Mouse (Mus musculus) forebrain, embryonic 15.5 days (tissue): Measurements from ENCODE around the gene Foxd4. TPM values are rescaled to one million over a fixed set of nuclear protein-coding genes. Genes with fewer than 3 reads are reported as not detected.
"Not testable (repeated sequence)": the region's sequence is repeated elsewhere in the genome, so short reads cannot be mapped to it uniquely, and the experiment has no call there.

Experiments used
- ATAC-seq: fragments of 200-750 bp; cut with Nextera tagmentation; replicated peaks from 2 replicates; pipeline ENCODE4 v1.8.0; 2017; ENCODE audit warnings: mild to moderate bottlenecking, moderate TSS enrichment, moderate library complexity
- H3K27ac ChIP-seq: fragments of 300-500 bp; sonication (generic); replicated peaks from 2 replicates; pipeline ENCODE4 v1.5.1; 2015; ENCODE audit warnings: mild to moderate bottlenecking, inconsistent platforms
- H3K27me3 ChIP-seq: fragments of 300-500 bp; sonication (generic); 2 replicates; pipeline ENCODE4 v1.6.1; 2015; ENCODE audit warnings: inconsistent platforms
- H3K36me3 ChIP-seq: fragments of 300-500 bp; sonication (generic); 2 replicates; pipeline ENCODE4 v1.6.1; 2015; ENCODE audit warnings: mild to moderate bottlenecking, inconsistent platforms
- H3K4me1 ChIP-seq: fragments of 300-500 bp; sonication (generic); 2 replicates; pipeline ENCODE4 v1.6.1; 2015; ENCODE audit warnings: inconsistent platforms
- H3K4me2 ChIP-seq: fragments of 300-500 bp; sonication (generic); replicated peaks from 2 replicates; pipeline ENCODE4 v1.6.1; 2015; ENCODE audit warnings: mild to moderate bottlenecking, inconsistent platforms
- H3K4me3 ChIP-seq: fragments of 300-500 bp; sonication (generic); 2 replicates; pipeline ENCODE4 v1.5.1; 2015; ENCODE audit warnings: mild to moderate bottlenecking, inconsistent platforms
- H3K9ac ChIP-seq: fragments of 300-500 bp; sonication (generic); replicated peaks from 2 replicates; pipeline ENCODE4 v1.6.1; 2015; ENCODE audit warnings: mild to moderate bottlenecking, inconsistent platforms
- H3K9me3 ChIP-seq: fragments of 300-500 bp; sonication (generic); 2 replicates; pipeline ENCODE4 v1.6.1; 2016; ENCODE audit warnings: inconsistent platforms
- WGBS: fragments of 180-500 bp; shearing (Covaris S2); methylation state at CpG from one replicate; pipeline ENCODE4 v1.1.7; 2015; ENCODE audit warnings: mixed read lengths; 5-methylcytosine and 5-hydroxymethylcytosine counted together
- polyA plus RNA-seq: library from polyadenylated mRNA; unstranded; fragments of >200 nt; fragmentation: Nextera tagmentation; extraction: Ambion mirVana; gene quantifications from 2 replicates; pipeline ENCODE4 v1.2.1, GENCODE M21; 2015

Gene Foxd4
- polyA plus RNA-seq, 1 experiment from 2014 or later, result not detected

GRCm38 (mm10) chr19:24898737-24899577 lies 2.0 kb downstream of the Foxd4 start:
- no peak for ATAC-seq
- no peaks in the 10 kb centered on the region for H3K9me3 ChIP-seq
- WGBS, result 2% methylated on average over 34 of the region's 34 CpGs
- H3K4me2 ChIP-seq, result peak overlapping the region; percentile 82
- peak overlapping the region; percentile 40 for H3K4me3 ChIP-seq
- H3K27me3 ChIP-seq, result peaks cover 75% of the 10 kb centered on the region
- H3K36me3 ChIP-seq, result no peaks in the 10 kb centered on the region
- peaks cover 27% of the 10 kb centered on the region for H3K4me1 ChIP-seq
- H3K27ac ChIP-seq, result no peak overlapping the region
- no peak overlapping the region for H3K9ac ChIP-seq

GRCm38 (mm10) chr19:24897896-24898736 lies 2.9 kb downstream of the Foxd4 start:
- Histone ChIP-seq H3K4me1 (peaks cover 27% of the 10 kb centered on the region), H3K4me3 (peak overlapping the region; percentile 8; the same call in 1 of the 2 replicates), H3K9ac (no peak overlapping the region), H3K27ac (no peak overlapping the region), H3K4me2 (no peak overlapping the region), H3K27me3 (peaks cover 69% of the 10 kb centered on the region), H3K36me3 (no peaks in the 10 kb centered on the region), H3K9me3 (no peaks in the 10 kb centered on the region)
- WGBS, result 1% methylated on average over 20 of the region's 20 CpGs
- ATAC-seq, result no peak

- ATAC-seq, result no peak
- H3K9ac ChIP-seq, result no peak overlapping the region
- H3K4me1 ChIP-seq, result peaks cover 27% of the 10 kb centered on the region
- peak overlapping the region; percentile 15; the same call in 1 of the 2 replicates for H3K4me2 ChIP-seq
- H3K27ac ChIP-seq, result no peak overlapping the region
- H3K9me3 ChIP-seq, result no peaks in the 10 kb centered on the region
- peak overlapping the region; percentile 8 for H3K4me3 ChIP-seq
- 1% methylated on average over 57 of the region's 57 CpGs for WGBS
- H3K27me3 ChIP-seq, result peaks cover 60% of the 10 kb centered on the region
- no peaks in the 10 kb centered on the region for H3K36me3 ChIP-seq
These were observed 3.7 kb downstream of the Foxd4 start for GRCm38 (mm10) chr19:24897006-24897895.

- Histone ChIP-seq H3K4me1 (peaks cover 27% of the 10 kb centered on the region), H3K36me3 (no peaks in the 10 kb centered on the region), H3K9ac (no peak overlapping the region), H3K27me3 (peaks cover 53% of the 10 kb centered on the region), H3K4me2 (no peak overlapping the region), H3K9me3 (no peaks in the 10 kb centered on the region), H3K4me3 (no peak overlapping the region), H3K27ac (no peak overlapping the region)
- ATAC-seq, result no peak
- 34% methylated on average over 4 of the region's 4 CpGs for WGBS
These were observed 4.5 kb downstream of the Foxd4 start for GRCm38 (mm10) chr19:24896536-24896935.

- 86% methylated on average over 3 of the region's 3 CpGs for WGBS
- Histone ChIP-seq H3K4me2 (no peak overlapping the region), H3K27me3 (no peaks in the 10 kb centered on the region), H3K9me3 (no peaks in the 10 kb centered on the region), H3K4me1 (no peaks in the 10 kb centered on the region), H3K36me3 (no peaks in the 10 kb centered on the region), H3K4me3 (no peak overlapping the region), H3K9ac (no peak overlapping the region), H3K27ac (no peak overlapping the region)
- no peak for ATAC-seq
These were observed 14.1 kb downstream of the Foxd4 start for GRCm38 (mm10) chr19:24886888-24887287.

GRCm38 (mm10) chr19:24885504-24885903 lies 15.5 kb downstream of the Foxd4 start:
- Histone ChIP-seq H3K9me3 (no peaks in the 10 kb centered on the region), H3K27me3 (no peaks in the 10 kb centered on the region), H3K27ac (no peak overlapping the region), H3K4me1 (0 out of 2 replicates have a peak, but pooled peaks cover 4% of the 10 kb centered on the region), H3K36me3 (no peaks in the 10 kb centered on the region), H3K4me2 (no peak overlapping the region), H3K4me3 (no peak overlapping the region), H3K9ac (no peak overlapping the region)
- WGBS, result 15% methylated on average over 5 of the region's 5 CpGs
- 0 out of 2 replicates have a peak, but pooled peaks have one; percentile 19 for ATAC-seq

- H3K36me3 ChIP-seq, result no peaks in the 10 kb centered on the region
- H3K9ac ChIP-seq, result no peak overlapping the region
- no peaks in the 10 kb centered on the region for H3K27me3 ChIP-seq
- no peak for ATAC-seq
- H3K4me2 ChIP-seq, result no peak overlapping the region
- H3K4me3 ChIP-seq, result no peak overlapping the region
- H3K27ac ChIP-seq, result no peak overlapping the region
- 0 out of 2 replicates have a peak, but pooled peaks cover 4% of the 10 kb centered on the region for H3K4me1 ChIP-seq
- WGBS, result 57% methylated on average over 4 of the region's 4 CpGs
- H3K9me3 ChIP-seq, result no peaks in the 10 kb centered on the region
These were observed 19.8 kb downstream of the Foxd4 start for GRCm38 (mm10) chr19:24881237-24881636.

GRCm38 (mm10) chr19:24875129-24875870 lies 25.7 kb downstream of the Foxd4 start, which contains the start of gene Gm10053:
TSS of gene Gm10053 (plus strand) at chr19:24875686.
- not testable (repeated sequence) for H3K27ac ChIP-seq, H3K9me3 ChIP-seq, H3K9ac ChIP-seq, H3K4me2 ChIP-seq, H3K4me1 ChIP-seq, H3K27me3 ChIP-seq, H3K36me3 ChIP-seq, ATAC-seq, H3K4me3 ChIP-seq
- 87% methylated on average over 23 of the region's 26 CpGs for WGBS

- no peak overlapping the region for H3K4me2 ChIP-seq
- 40% methylated on average over 2 of the region's 2 CpGs for WGBS
- H3K9ac ChIP-seq, result no peak overlapping the region
- ATAC-seq, result no peak
- 0 out of 2 replicates have a peak, but pooled peaks cover 3% of the 10 kb centered on the region for H3K4me1 ChIP-seq
- no peaks in the 10 kb centered on the region for H3K36me3 ChIP-seq
- no peak overlapping the region for H3K4me3 ChIP-seq
- H3K27ac ChIP-seq, result no peak overlapping the region
- no peaks in the 10 kb centered on the region for H3K9me3 ChIP-seq
- H3K27me3 ChIP-seq, result no peaks in the 10 kb centered on the region
These were observed 27.1 kb downstream of the Foxd4 start for GRCm38 (mm10) chr19:24873873-24874272.

- Histone ChIP-seq H3K4me3 (peak overlapping the region; percentile 39), H3K27ac (no peak overlapping the region)
- WGBS, result 20% methylated on average over 18 of the region's 18 CpGs
These were observed 29.9 kb downstream of the Foxd4 start for GRCm38 (mm10) chr19:24871037-24871635.

More at GRCm38 (mm10) chr19:24871037-24871635, 29.9 kb downstream of the Foxd4 start:
- Histone ChIP-seq H3K4me2 (peak overlapping the region; percentile 54), H3K9me3 (no peaks in the 10 kb centered on the region), H3K9ac (peak overlapping the region; percentile 54), H3K4me1 (0 out of 2 replicates have a peak, but pooled peaks cover 3% of the 10 kb centered on the region), H3K27me3 (no peaks in the 10 kb centered on the region), H3K36me3 (no peaks in the 10 kb centered on the region)
- ATAC-seq, result peak; percentile 82
